Mouse (Mus musculus) stomach, embryonic 15.5 days (tissue): ENCODE results near the gene Hapln2. TPM values are rescaled to one million over a fixed set of nuclear protein-coding genes. Genes with fewer than 3 reads are reported as not detected.
A peak's percentile ranks its signal among the peaks of the same experiment; 100 is the strongest.

ENCODE experiments used
- ATAC-seq: fragments of 200-750 bp; cut with Nextera tagmentation; 2 replicates; pipeline ENCODE4 v1.8.0; 2017; ENCODE audit warnings: low read depth, moderate number of reproducible peaks, moderate TSS enrichment; ENCODE audit not compliant: insufficient read depth, low FRiP score
- H3K27ac ChIP-seq: fragments of 300-500 bp; sonication (generic); 2 replicates; pipeline ENCODE4 v1.5.1; 2015; ENCODE audit warnings: mild to moderate bottlenecking, inconsistent platforms
- H3K27me3 ChIP-seq: fragments of 300-500 bp; sonication (generic); replicated peaks from 2 replicates; pipeline ENCODE4 v1.6.1; 2015; ENCODE audit warnings: inconsistent platforms
- H3K36me3 ChIP-seq: fragments of 300-500 bp; sonication (generic); 2 replicates; pipeline ENCODE4 v1.6.1; 2015; ENCODE audit warnings: inconsistent platforms
- H3K4me1 ChIP-seq: fragments of 300-500 bp; sonication (generic); 2 replicates; pipeline ENCODE4 v1.6.1; 2015; ENCODE audit warnings: inconsistent platforms
- H3K4me2 ChIP-seq: fragments of 300-500 bp; sonication (generic); 2 replicates; pipeline ENCODE4 v1.6.1; 2015; ENCODE audit warnings: mild to moderate bottlenecking, inconsistent platforms
- H3K4me3 ChIP-seq: fragments of 300-500 bp; sonication (generic); replicated peaks from 2 replicates; pipeline ENCODE4 v1.5.1; 2015; ENCODE audit warnings: inconsistent platforms
- H3K9ac ChIP-seq: fragments of 300-500 bp; sonication (generic); 2 replicates; pipeline ENCODE4 v1.6.1; 2015; ENCODE audit warnings: inconsistent platforms
- H3K9me3 ChIP-seq: fragments of 300-500 bp; sonication (generic); 2 replicates; pipeline ENCODE4 v1.6.1; 2016; ENCODE audit warnings: inconsistent platforms
- WGBS: fragments of 180-500 bp; shearing (Covaris S2); methylation state at CpG from one replicate; pipeline ENCODE4 v1.1.7; 2015; 5-methylcytosine and 5-hydroxymethylcytosine counted together
- polyA plus RNA-seq: library from polyadenylated mRNA; unstranded; fragments of >200 nt; fragmentation: Nextera tagmentation; extraction: Ambion mirVana; gene quantifications from 2 replicates; pipeline ENCODE4 v1.2.1, GENCODE M21; 2015

Hapln2 gene
- polyA plus RNA-seq, 1 experiment from 2014 or later, result 0.18 TPM

DNA sequence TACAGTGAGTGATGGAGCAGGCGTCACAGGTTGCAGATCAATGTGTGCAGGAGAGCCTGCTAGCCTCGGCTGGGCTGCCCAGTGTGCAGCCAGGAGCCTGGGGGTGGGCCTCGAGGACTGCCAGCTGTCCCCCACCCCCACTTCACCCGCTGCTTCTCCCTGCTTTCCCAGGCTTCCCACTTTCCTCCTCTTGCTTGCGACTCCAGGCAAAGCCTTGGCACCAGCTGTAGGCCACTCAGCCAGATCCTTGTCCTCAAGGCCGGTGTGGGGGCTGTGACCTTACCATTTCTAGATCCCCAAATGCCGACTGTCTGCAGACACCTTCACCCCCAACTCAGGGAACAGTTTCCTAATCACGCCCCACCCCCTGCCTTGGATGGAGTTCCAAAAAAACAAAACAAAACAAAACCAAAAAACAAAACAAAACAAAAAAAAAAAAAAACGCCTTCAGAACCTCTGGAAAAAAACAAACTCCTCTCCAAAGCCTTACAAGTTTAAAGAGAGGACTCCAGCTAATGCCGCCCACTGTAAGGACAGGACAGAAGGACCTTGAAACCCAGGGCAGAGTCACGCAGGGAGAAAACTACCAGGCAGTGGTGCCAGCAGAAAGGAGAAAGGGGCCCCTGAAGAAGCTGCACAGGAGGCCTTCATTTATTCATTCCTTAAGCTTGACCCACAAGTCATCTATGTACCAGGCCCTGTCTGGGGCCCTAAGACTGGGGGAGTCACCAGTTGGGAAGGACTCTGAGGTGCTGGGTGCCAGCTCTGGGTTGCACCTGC lies 26.4 kb downstream of the Hapln2 start:
- Histone ChIP-seq H3K9me3 (no peaks in the 10 kb centered on the region), H3K27me3 (peaks cover 83% of the 10 kb centered on the region), H3K27ac (no peak overlapping the region), H3K4me1 (peaks cover 13% of the 10 kb centered on the region), H3K4me2 (peak overlapping the region; percentile 71), H3K4me3 (peak overlapping the region; percentile 35; the same call in 1 of the 2 replicates), H3K36me3 (no peaks in the 10 kb centered on the region), H3K9ac (no peak overlapping the region)
- WGBS, result 16% methylated on average over 11 of the region's 11 CpGs
- ATAC-seq, result no peak

DNA sequence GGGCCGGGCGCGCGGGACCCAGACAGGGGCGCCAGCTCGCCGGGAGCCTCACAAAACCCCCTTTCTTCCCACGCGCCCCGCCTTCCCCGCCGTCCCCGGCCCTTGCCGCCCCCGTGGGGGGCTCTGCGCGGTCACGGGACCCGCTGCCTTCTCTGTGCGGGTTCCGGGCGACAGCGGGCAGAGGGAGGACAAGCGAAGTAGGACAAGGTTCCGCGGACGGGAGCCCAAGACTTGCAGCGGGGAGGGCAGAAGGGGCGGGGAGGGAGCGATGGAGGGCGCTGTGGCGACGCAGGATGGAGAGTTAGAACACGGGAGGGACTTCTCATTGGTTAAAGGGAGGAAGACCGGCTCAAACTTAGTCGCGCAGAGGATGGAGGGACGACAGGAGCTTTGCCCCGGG lies 27.2 kb downstream of the Hapln2 start, which contains the start of gene Bcan:
Gene Bcan (minus strand): TSS at position 50 of the 400 bp plus-strand sequence.
- Histone ChIP-seq H3K4me1 (peaks cover 15% of the 10 kb centered on the region), H3K27me3 (peaks cover 88% of the 10 kb centered on the region), H3K36me3 (no peaks in the 10 kb centered on the region), H3K4me2 (peak within 1 kb of the TSS; percentile 71), H3K9me3 (no peaks in the 10 kb centered on the region), H3K27ac (no peak within 1 kb of the TSS), H3K4me3 (peak within 1 kb of the TSS; percentile 35), H3K9ac (no peak within 1 kb of the TSS)
- ATAC-seq, result no peak
- WGBS, result under 1% methylated on average over 38 of the region's 39 CpGs

DNA sequence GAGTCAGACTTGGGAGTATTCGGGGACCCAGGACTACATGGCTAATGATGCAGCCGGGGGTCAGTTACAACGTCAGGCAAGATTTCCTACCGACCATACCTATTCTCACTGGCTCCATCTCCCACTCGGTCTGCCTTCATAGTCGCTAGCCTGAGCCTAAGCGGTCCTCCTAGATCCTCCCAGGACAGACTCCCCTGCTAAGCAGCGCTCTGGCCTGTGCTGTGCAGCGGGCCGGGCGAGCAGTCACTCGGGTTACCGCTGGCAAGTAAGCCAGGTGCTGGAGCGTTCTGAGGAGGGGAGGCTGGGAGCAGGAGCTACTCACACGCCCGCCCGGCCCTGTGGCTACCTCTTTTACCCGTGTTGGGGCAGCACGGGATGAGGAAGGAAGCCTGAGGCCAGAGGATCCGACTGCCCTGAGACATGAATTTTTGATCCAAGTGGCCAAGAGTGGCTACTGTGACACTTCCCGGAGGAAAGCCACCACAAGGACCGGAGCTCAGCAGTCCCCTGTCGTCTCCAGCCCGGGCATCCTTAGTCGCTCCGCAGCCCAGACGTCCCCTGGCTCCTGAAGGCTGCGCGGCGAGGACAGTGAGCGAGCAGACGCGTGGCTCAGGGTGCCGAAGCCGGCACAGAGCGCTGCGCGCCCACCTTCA lies 28.0 kb downstream of the Hapln2 start:
- WGBS, result 2% methylated on average over 38 of the region's 38 CpGs
- Histone ChIP-seq H3K4me3 (peak overlapping the region; percentile 35), H3K9me3 (no peaks in the 10 kb centered on the region), H3K27ac (no peak overlapping the region), H3K4me1 (peaks cover 16% of the 10 kb centered on the region), H3K36me3 (no peaks in the 10 kb centered on the region), H3K27me3 (peaks cover 96% of the 10 kb centered on the region), H3K4me2 (peak overlapping the region; percentile 71), H3K9ac (no peak overlapping the region)
- no peak for ATAC-seq

DNA sequence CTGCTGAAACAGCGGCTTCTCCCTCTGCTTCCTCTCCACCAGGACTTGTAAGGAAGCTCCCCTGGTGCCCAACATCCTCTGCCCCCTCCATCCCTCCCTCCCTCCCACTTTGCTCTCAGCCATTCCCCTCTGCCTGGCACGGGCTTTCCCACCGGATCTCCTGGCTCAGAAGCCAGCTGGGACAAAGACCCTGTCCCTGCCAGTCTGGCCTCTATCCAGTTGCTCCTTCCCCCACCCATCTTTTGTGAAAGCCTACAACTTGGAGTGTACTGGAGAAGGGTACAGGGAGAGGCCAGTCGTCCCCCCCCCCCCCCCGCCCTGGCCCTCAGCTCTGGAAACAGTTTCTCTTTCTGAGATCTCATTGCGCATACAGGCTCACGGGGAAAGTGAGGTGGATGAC lies 28.6 kb downstream of the Hapln2 start:
- no peak overlapping the region for H3K9ac ChIP-seq
- no peaks in the 10 kb centered on the region for H3K9me3 ChIP-seq

DNA sequence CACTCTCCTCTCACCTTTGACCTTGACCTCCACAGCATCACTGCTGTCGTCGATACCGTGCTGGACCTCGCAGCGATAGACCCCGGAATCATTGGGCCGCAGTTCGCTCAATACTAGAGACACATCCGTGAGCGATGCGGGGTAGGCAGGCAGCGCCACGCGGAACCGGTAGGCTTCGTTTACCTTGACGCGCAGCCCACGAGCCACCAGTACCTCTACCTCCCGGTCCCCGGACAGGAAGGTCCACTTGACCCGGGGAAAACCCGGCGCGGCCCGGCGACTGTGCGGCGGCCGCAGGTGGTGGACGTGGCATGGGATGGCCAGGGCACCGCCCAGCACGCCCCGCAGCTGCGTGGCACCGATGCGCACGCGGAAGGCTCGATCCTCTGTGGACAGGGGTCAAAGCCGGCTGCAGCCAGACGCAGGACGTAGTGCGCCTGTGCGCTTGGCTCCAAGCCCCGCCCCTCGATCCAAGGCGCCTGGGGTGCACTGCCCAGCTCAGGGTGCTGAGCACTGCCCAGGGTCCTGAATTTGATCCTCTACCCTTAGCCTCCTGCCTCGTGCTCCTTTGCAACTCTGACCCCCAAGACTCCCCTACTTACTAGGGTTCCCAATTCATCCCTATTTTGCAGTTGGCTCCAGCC lies 30.3 kb downstream of the Hapln2 start:
- under 1% methylated on average over 49 of the region's 49 CpGs for WGBS
- peak overlapping the region; percentile 58 for H3K4me2 ChIP-seq
- no peak overlapping the region for H3K27ac ChIP-seq
- H3K36me3 ChIP-seq, result no peaks in the 10 kb centered on the region
- H3K9ac ChIP-seq, result no peak overlapping the region
- ATAC-seq, result no peak
- peaks cover 96% of the 10 kb centered on the region for H3K27me3 ChIP-seq
- no peaks in the 10 kb centered on the region for H3K9me3 ChIP-seq
- H3K4me1 ChIP-seq, result peaks cover 16% of the 10 kb centered on the region
- H3K4me3 ChIP-seq, result peak overlapping the region; percentile 36

More for the DNA sequence above, 28.6 kb downstream of the Hapln2 start:
- Histone ChIP-seq H3K4me1 (peaks cover 16% of the 10 kb centered on the region), H3K4me2 (no peak overlapping the region), H3K4me3 (no peak overlapping the region), H3K27ac (no peak overlapping the region), H3K27me3 (peaks cover 99% of the 10 kb centered on the region), H3K36me3 (no peaks in the 10 kb centered on the region)
- ATAC-seq, result no peak
- WGBS, result 2% methylated on average over 7 of the region's 7 CpGs

DNA sequence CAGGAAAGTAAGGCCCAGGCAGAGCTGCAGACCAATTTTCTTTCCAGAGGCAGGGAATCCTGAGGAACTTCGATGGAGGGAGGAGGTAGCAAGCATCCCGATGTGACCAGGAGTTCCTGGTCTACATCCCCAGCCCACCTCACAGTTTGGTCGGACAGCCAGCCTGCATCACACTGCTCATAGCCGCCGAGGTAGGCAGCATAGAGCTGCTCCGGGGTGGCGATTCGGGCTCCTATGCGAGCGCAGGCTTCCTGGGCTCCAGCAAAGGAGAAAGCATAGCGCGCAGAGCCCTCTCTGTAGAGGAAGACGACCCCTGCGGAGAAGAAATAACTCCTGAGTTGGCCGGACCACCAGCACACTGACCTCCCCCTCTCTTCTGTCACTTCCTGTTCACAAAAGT lies 31.0 kb downstream of the Hapln2 start:
- WGBS, result 3% methylated on average over 15 of the region's 15 CpGs
- peaks cover 16% of the 10 kb centered on the region for H3K4me1 ChIP-seq
- H3K4me3 ChIP-seq, result no peak overlapping the region; the same call in 1 of the 2 replicates
- H3K27ac ChIP-seq, result no peak overlapping the region
- peaks cover 96% of the 10 kb centered on the region for H3K27me3 ChIP-seq
- no peak overlapping the region for H3K9ac ChIP-seq
- peak overlapping the region; percentile 58; the same call in 1 of the 2 replicates for H3K4me2 ChIP-seq
- no peak for ATAC-seq
- H3K9me3 ChIP-seq, result no peaks in the 10 kb centered on the region
- no peaks in the 10 kb centered on the region for H3K36me3 ChIP-seq

DNA sequence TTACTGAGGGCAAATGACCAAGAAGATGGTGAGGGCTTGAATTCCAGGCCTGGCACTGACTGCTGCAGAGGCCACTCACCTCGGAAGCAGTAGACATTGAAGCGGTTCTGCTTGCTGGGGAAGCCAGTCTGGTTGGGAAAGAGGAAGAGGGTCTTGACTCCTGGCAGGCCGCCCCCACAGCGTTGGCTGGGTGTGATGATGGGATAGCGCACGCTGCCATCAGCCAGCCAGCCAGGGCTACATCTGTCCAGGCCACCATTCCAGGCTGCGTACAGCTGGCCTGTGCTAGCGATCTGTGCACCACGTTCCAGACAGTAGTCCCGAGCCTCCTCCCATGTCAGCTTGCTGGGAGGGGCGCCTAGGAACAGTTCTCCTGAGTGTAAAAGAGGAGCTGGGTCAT lies 32.1 kb downstream of the Hapln2 start:
- Histone ChIP-seq H3K4me1 (peaks cover 16% of the 10 kb centered on the region), H3K4me2 (no peak overlapping the region), H3K4me3 (no peak overlapping the region), H3K9ac (no peak overlapping the region), H3K27ac (no peak overlapping the region), H3K27me3 (peaks cover 96% of the 10 kb centered on the region), H3K9me3 (no peaks in the 10 kb centered on the region), H3K36me3 (no peaks in the 10 kb centered on the region)
- 34% methylated on average over 11 of the region's 11 CpGs for WGBS
- ATAC-seq, result no peak

DNA sequence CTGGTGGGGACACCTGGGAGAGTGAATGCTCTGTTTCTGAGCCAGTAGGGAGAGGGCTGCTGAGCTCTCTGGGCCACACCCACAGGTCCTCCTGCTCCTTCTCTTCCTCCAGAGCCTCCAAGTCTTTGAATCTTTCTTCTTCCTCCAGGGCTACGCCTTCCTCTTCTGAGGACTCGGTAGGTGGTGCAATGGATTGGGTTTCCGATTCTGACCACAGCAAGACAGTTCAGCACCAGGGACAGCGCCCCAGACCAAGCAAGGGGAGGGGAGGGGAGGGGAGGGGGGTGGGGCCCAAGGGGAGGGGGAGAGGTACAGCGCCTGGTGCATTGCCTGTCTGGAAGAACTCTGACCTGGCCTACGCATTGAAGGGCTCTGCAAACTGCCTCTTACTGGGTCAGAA lies 33.9 kb downstream of the Hapln2 start:
- 0% methylated on average over 1 of the region's 6 CpGs for WGBS
- H3K27me3 ChIP-seq, result peaks cover 95% of the 10 kb centered on the region
- no peak overlapping the region for H3K27ac ChIP-seq
- no peak for ATAC-seq
- peaks cover 7% of the 10 kb centered on the region for H3K4me1 ChIP-seq
- no peaks in the 10 kb centered on the region for H3K9me3 ChIP-seq
- no peak overlapping the region for H3K4me3 ChIP-seq
- no peak overlapping the region for H3K4me2 ChIP-seq
- no peaks in the 10 kb centered on the region for H3K36me3 ChIP-seq
- no peak overlapping the region for H3K9ac ChIP-seq

DNA sequence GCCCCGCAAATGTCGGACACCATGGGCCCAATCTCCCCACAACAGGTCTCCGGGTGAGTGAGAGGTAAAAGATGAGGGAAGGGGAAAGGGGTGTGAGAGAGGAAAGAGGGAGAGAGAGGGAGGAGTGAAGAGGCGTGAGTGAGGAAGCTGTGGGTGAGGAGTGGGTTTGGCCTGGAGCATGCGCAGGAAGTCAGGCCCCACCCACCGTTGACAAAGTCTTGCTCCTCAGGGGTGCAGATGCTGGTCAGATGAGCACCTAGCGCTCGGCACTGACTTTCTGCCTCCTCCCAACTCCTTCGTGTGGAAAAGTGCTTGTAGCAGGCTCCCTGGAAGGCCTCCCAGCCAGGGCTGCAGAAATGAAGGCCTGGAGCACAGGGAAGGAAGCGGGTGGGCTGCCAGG lies 37.4 kb downstream of the Hapln2 start:
- 26% methylated on average over 10 of the region's 10 CpGs for WGBS
- H3K9ac ChIP-seq, result no peak overlapping the region
- no peaks in the 10 kb centered on the region for H3K36me3 ChIP-seq
- ATAC-seq, result no peak
- peaks cover 32% of the 10 kb centered on the region for H3K4me1 ChIP-seq
- H3K9me3 ChIP-seq, result no peaks in the 10 kb centered on the region
- H3K4me2 ChIP-seq, result no peak overlapping the region
- H3K4me3 ChIP-seq, result no peak overlapping the region
- no peak overlapping the region for H3K27ac ChIP-seq
- H3K27me3 ChIP-seq, result peaks cover 64% of the 10 kb centered on the region

DNA sequence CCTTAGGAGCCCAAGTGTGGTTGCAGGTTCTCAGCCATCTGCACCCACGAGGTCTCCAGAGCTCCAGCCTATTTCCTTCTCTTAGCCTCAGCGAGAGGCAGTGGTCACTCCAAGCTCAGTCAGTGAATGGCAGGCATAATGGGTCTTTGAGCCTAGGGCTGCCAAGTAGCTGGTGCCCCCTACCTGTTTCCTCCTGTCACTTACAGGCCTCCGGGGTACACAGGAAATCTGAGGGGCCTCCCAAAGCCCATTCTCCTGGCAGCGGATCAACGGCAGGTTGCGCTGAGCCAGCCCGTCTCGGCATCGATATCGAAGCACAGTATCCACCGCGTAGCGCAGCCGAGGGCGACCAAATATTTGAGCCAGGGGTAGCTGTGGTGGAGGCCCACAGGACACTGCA lies 39.3 kb downstream of the Hapln2 start:
- WGBS, result 7% methylated on average over 15 of the region's 15 CpGs
- Histone ChIP-seq H3K36me3 (no peaks in the 10 kb centered on the region), H3K9me3 (no peaks in the 10 kb centered on the region), H3K4me2 (peak overlapping the region; percentile 83), H3K9ac (no peak overlapping the region), H3K27ac (no peak overlapping the region), H3K4me3 (peak overlapping the region; percentile 40), H3K27me3 (peaks cover 49% of the 10 kb centered on the region), H3K4me1 (peaks cover 45% of the 10 kb centered on the region)
- no peak for ATAC-seq

DNA sequence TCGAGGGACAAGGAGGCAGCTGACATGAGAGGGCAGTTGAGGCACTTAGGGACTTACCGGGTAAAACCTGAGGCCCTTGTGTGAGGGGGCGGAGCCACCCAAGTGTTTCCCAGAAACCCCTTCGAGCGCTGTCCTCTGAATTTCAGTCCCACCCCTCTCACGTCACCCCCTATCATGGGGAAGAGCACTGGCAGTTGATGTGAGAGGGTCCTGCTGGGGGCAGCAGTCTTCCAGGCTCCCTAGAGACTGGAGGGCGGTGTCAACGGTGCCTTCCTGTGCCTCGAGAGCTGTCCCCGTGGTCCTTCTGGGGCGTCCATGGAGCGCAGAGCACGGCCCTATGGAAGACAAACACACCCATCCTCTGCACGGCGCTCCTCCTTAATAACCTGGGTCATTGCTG lies 39.8 kb downstream of the Hapln2 start:
- WGBS, result 2% methylated on average over 15 of the region's 15 CpGs
- H3K9ac ChIP-seq, result no peak overlapping the region
- peak overlapping the region; percentile 40 for H3K4me3 ChIP-seq
- H3K27ac ChIP-seq, result no peak overlapping the region
- H3K36me3 ChIP-seq, result no peaks in the 10 kb centered on the region
- no peaks in the 10 kb centered on the region for H3K9me3 ChIP-seq
- H3K27me3 ChIP-seq, result peaks cover 45% of the 10 kb centered on the region
- H3K4me1 ChIP-seq, result peaks cover 50% of the 10 kb centered on the region
- H3K4me2 ChIP-seq, result peak overlapping the region; percentile 83
- ATAC-seq, result peak; percentile 16; the same call in 1 of the 2 replicates

DNA sequence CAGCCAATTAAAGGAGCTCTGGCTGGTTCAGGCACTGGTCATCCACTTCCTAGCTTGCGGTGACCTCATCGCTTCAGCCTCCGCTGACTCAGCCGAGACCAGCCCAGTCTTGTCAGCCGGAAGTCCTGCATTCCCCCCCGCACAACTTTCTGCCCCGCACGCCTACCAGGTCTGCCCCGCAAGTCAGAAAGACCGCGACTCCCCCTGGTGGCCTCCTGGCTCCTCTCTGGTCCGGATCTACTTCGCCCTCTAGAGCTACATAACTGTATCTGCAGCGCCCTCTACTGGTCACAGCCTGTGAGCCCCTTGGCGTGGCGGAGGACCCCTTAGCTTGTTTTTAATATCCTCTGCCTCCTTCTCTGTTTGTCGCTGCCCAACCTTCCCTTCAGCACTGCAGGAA lies 40.5 kb downstream of the Hapln2 start:
- Histone ChIP-seq H3K4me3 (peak overlapping the region; percentile 40), H3K9me3 (no peaks in the 10 kb centered on the region), H3K4me2 (peak overlapping the region; percentile 83), H3K36me3 (no peaks in the 10 kb centered on the region), H3K27me3 (peaks cover 37% of the 10 kb centered on the region), H3K9ac (no peak overlapping the region), H3K4me1 (peaks cover 57% of the 10 kb centered on the region), H3K27ac (peak overlapping the region; percentile 35; the same call in 1 of the 2 replicates)
- ATAC-seq, result peak; percentile 42
- WGBS, result 0% methylated on average over 17 of the region's 17 CpGs
